Mouse (Mus musculus): Measurements from ENCODE around the gene Sparcl1. TPM values are rescaled to one million over a fixed set of nuclear protein-coding genes. Genes with fewer than 3 reads are reported as not detected.

Gene Sparcl1
- polyA plus RNA-seq, 1 experiment = 1,512 TPM

DNA sequence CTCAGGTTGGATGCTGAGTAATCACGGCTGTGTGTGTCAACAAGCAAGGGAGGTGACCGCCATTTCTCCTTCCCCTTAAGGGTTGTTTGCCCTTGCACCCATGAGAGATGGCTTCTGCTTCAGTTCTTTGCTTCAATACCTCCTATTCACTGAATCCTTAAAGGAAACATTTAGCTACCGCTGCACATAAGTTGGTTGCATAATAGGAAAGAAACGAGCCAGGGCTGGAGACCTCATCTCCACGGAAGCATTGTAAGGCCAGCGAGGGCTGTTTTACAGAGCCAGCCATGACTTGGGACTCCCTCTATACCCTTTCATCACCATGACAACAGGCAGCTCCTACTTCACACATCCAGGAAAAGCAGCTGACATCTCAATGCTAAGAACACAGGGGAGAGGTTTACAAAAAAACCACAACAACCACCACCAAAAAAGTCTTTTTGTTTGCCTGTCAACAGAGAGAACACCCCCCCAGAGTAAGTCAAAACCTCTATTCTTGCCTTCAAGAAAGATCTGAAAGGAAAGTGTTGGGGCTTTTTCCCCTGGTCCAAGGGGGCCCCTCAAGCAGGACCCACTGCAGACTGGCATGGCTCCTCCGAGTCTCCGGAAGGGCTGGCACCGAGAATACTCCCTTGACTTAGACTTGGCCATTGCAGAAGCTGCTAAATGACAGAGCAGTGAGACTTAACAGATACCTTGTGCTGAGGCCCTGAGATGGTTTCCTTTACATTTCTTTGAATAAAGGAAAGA is 3.2 kb downstream of the Sparcl1 start:
- DNase-seq (ENCODE audit: low spot score) = no peak

DNA sequence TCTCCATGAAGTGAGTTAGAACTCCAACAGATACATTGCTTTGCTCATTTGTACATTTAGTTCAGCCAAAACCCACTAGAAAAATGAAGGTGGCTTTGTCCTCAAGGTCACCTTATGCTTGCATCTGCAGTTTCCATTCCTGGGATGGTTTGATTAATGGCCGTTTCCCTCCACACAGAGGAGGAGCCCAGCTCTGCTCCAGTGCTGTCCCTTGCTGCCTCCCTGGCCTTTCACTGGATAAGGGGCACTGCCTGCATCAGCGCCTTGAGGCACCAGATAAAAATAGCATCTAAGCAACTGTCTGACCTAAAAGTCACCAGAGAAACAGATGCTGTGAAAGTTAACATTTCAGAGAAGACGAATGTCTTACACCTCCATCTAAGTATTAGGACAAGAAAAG is 4.0 kb downstream of the Sparcl1 start:
- DNase-seq (ENCODE audit: low spot score) = no peak

DNA sequence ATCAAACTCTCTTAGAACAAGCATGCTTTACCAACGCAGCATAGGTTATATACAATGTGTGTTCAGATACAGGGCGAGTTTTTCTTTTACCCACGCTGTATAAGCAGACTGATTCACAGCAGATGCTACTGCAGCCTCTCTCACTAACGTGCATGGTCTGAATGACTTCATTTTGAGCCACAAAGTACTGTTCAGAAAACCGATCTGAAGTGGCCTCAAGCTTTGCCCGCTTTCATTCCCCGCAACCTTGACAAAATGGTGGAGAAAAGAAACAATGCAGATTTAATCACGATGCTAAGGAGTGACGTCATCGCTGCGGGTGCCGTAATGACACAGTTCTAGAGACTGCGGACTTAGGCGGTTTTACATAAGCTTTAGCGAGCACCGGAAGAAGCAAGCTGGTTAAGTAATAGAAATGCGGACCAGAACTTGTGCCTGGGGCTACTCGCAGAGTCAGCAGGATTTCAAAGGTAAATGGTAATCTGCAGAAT is 4.6 kb downstream of the Sparcl1 start:
- no peak for DNase-seq (ENCODE audit: low spot score)

DNA sequence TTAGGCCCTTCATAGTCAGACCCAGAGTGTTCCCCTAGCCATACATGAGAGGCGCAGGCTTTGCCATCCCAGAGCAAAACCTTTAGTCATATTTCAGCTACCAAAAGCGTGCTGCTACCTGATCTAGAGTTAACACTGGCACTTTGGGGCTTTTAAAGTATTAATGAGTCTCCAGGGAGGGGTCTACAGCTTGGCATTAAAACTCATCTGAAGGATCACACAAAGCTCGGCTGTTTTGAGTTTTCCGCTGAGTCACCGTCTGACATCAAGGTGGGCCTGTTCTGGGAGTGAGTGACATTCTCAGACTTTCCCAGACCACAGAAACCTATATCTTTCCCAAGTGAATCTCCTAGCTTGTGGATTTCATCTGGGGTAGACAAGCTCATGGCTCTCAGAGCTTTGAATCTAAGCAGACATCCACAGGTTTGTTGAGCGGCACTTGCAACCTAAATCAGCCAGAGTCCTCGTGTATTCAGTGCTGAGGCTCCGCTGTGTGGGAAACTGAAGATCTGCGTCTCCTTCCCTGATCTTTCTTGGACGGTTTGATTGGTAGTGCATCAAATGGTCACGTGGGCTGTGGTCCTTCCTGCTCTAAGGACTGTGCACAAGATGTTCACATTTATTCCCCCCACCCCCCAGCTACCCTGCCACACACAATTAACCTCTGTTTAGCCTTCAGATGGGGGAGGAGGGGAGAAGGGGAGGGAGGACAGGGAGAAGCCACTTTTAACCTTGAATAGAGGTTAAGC is 5.2 kb downstream of the Sparcl1 start:
- DNase-seq (ENCODE audit: low spot score) = no peak

DNA sequence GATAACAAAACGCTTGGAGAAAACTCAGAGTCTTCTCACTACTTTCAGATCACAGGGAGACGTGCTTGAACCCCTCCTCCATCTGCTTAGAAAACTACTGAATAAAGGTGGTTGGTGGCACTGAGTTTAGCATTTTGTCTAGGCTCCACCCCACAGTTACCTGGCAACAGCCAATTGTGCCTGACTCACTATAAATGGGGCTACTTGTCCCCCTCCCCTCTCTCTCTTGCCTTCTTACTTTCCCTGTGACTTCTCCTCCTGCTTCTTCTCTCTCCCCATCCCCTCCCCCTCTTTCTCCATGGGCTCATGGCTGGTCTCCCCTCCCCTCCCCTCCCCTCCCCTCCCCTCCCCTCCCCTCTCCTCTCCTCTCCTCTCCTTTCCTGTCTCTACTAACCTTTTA is 9.4 kb downstream of the Sparcl1 start:
- no peak for DNase-seq (ENCODE audit: low spot score)

DNA sequence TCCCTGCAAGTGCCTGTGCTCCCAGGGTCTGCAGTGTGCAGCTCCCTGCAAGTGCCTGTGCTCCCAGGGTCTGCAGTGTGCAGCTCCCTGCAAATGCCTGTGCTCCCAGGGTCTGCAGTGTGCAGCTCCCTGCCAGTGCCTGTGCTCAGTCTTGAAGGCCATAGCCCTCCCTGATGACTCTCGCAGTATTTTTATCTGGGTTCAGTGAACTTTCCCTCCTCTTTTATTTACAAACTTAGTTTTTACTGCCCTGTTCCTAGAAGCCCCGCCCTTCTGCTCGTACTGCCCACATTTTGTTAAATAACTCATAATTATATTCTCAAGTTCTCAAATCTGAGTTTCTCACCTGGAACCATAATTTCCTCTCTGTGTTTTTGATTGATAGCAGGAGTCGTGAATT is 10.4 kb downstream of the Sparcl1 start:
- no peak for DNase-seq (ENCODE audit: low spot score)

DNA sequence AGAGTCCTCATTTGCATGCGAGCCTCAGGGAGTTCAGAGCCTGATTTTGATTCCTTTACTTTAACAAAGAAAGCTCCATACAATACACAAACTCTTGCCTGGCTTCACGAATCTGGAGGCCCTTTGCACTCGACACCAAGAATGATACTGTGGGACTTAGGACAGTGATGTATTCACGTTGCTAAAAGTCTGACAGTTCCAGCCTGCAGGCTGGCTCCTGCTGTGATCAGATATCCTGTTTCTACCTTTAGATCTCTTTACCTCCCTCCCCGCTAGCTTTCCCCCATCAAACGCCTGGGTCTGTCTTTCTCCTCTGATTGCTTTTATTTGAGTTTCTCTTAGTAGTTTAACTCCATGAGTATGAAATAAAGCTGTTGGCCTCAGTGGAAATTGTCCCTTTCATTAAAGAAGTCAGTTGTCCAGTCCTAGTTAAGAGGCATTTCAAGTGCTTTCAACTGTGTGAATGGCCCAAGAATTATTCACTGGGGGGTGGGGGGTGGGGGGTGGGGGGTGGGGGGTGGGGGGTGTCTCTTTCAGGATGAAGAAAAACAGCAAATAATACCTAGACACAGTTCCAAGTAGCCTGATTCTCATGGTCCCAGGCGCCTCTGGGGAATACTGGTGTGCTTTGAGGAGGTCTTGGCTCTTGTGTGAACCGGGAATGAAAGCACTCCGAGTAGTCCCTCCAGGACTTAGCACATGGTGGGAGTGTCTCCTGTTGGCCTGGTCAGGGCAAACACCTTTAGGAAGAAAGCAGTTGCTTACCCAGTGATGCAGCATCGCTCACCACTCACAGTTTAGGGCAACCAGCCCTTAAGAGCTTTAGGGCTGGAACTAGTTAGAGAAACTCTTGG is 11.6 kb downstream of the Sparcl1 start:
- DNase-seq (ENCODE audit: low spot score) = no peak

DNA sequence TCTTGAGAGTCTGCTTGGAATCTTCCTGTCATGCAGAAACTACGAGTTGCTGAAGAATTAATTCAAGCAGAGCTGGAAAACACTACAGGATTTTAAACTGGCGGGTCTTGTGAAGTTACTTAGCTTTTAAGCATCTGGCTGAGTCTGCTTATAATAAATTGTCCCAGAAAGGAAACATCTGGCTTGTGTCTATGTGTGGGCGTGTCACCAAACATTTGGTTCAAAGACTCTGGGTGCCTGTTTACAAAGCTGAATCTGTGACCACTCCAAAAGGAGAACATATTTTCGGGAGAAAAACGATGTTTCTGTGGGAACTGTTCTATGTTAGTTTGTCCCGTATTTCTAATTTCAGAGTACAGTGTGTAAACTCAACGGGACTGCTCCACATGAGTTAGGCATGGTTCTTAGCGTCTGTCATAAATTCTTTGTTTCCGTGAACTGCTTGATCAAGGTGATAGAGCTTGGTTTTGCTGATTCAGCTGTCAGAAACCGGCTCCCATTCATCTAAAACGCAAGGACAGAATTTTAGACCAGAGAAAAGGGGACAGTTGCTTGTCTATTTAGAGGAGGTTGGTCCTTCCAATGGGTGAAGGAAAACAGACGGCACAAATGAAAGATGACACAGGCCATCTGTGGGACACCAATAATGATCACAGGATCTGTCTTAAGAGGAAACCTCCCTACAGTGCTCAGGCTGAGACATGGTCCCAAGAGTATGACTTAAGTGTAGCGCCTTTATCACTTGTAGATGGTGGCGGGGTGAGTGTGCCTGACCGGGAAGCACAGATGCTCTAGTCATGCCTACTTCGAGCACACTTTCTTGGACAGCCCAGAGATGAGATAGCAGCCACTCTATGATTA is 17.2 kb downstream of the Sparcl1 start:
- no peak for DNase-seq (ENCODE audit: low spot score)

DNA sequence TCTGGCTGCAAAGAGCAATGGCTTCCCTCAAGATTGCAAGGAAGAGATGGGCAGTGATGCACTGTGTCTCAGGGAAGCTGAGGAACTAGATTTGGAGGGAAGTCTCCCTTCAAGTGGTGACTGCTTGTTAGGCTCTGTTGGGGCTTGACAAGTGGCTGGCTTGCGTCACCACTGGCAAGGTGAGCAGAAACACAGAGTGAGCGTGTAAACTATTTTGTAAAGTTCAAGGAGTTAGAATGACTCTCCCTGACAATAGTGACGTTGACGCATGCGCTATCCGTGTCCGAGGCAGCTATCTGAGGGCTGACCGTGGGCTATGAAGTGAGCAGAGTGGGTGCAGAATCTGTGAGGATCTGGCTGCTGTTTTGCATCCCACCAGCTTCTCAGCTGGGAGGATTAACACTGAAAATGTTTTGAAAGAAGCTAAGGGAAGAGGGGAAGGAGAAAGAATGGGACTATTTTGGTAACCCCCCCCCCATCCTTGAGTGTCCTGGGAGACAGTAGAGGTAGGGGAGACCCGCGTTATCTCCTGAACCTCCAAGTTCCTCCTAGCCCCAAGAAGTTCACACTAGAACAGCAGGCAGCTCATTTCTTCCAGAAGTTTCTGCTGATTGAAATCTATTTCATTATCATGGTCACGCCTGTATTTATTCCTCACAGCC is 18.0 kb downstream of the Sparcl1 start:
- DNase-seq (ENCODE audit: low spot score) = no peak

DNA sequence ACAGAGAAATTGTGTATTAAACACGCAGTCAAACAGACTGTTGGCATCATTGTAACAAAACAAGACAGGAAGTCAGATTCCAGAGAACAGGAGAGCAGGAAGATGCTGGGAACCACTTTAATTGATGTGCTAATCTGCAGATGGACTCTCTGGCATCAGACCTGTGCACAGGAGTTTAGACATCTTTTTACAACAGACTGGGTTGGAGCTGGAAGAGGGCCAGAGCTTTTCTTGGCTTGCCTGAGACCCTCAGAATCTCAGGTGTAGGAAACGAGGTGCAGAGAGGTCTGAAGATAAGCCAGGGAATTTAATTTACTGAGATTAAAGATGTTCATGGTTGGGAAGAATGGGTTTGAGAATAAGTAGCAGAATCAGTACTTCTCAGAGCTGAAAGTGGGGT is 23.8 kb downstream of the Sparcl1 start:
- DNase-seq (ENCODE audit: low spot score) = no peak

DNA sequence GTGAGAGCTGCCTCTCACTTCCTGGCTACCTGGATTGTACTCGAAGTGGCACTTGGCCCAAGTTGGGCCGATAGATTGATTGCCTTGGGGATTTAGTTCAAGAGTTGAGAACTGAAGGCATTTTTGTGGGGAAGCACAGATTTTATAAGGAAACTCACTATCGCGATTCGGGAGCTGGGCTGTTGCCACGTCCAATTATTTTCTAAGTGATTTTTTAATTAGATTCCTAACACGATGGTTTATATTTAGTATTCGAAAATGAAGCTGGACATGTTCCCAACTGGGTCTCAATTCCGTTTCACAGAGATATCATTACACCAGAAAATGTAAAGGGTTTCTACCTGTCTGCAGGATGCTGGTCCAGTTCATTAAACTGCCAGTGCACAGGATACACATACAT is 28.2 kb downstream of the Sparcl1 start:
- no peak for DNase-seq (ENCODE audit: low spot score)

DNA sequence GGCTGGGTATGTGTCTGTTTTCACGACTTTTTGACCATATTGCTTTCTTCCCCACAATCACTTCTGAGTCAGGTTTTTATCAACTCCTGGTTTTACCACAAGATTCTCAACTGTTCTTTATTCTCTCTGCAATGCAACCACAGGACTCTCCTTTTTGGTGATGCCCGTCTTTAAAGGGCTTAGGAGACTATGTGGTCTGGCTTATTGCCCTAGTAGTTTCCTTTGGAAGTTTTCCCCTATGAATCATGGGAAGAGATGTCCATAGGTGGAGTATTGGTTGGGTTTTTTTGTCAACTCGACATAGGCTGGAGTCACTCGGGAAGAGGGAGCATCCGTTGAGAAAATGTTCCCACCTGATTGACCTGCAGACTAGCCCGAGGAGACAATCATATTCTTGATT is 32.8 kb downstream of the Sparcl1 start:
- no peak for DNase-seq (ENCODE audit: low spot score)

DNA sequence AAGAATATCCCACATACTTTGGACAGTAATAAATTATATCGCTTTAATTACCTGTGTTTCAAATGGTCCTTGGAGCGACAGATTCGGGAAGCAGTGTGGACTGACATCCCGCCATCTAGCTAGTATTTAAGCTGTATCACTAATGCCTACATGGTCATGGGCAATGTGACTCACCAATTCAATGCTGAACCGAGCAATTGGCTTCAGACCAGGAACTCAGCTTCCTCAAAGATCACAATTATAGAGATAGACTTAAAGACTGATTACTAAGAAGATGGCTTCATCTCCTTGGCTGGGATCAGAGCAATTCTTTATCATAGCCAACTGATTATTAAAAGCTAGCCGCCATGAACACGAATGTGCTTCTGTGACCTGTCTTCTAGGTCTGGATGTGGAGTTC is 36.0 kb downstream of the Sparcl1 start, which contains the start of gene Gm17660:
TSS of gene Gm17660 (minus strand) at position 101 of the 400 bp plus-strand sequence.
- no peak for DNase-seq (ENCODE audit: low spot score)

DNA sequence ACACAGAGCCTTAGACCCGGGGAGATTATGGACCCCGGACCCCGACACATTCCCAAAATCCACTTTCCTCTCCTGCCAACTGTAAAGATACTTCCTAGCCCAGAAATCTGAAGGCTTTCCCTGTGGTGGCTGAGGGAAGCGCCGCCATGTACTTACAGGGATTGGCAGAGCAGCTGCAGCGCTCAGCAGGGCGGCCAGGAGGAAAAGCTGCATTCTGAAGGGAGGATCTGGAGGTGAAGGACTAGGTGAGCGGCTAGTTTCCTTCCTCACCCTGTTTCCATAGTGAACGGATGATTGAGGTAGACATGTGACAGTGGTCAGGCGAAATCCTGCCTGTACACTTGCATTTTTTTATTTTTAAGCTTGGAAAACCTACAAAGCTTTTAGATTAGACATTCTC is 37.2 kb downstream of the Sparcl1 start:
- DNase-seq (ENCODE audit: low spot score) = no peak

DNA sequence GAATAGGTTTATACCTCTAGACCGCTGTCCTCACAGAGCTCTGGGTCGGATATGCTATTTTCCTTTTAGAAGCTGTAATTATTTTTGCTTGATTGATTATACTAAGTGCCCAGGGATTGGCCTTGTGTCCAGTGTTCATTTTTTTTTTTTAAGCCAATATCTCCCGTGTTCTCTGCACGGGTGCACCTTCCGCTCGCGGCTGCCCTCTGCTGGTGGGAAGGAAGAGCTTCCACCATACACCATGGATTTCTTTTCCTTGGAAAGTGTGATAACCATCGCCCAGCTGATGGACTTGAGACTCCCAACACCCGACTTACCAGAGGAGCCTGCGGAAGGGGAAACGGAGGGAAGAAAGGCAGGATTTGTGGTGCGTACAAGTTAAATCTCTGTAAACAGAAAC is 39.1 kb downstream of the Sparcl1 start:
- DNase-seq (ENCODE audit: low spot score) = peak; percentile 51

DNA sequence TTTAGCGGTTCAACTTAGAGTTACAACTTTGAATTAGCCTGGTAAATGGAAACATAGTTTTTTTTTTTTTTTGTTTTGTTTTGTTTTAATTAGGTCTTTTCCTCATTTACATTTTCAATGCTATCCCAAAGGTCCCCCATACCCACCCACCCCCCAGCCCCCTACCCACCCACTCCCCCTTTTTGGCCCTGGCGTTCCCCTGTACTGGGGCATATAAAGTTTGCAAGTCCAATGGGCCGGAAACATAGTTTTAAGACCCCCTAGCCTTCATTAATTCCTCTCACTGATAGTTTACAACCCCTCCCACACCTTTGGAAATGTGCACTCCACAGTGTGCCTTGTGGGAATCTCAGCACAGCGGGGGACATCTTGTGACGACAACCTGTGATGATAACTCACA is 39.9 kb downstream of the Sparcl1 start:
- DNase-seq (ENCODE audit: low spot score) = no peak

DNA sequence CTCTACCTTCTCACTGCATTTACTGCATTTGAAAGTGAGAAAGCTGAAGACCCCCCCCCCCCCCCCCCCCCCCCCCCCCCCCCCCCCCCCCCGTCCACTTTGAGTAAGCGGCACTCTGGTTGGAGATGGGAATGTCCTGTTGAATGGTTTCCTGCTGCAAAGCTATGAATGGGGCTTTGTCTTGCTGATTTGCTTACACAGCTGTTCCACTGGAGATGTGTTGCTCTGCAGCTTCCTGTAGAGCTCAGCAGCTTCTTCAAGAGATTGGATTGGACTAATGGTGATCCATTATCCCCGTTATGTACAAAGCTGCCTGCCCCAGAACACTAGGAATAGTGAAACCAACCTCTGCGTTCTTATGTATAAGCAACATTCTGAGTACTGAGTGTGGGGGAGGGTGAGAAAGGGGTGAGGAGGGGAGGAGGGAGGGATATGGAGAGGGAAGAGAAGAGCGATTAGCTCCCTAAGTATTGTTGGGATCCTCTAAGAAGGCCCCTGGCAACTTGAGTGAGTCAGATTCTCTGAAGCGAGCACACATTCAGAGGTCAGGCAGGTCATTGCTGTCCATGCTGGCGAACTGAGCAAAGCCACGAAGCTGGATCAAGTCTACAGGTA is 41.2 kb downstream of the Sparcl1 start:
- DNase-seq (ENCODE audit: low spot score) = no peak

DNA sequence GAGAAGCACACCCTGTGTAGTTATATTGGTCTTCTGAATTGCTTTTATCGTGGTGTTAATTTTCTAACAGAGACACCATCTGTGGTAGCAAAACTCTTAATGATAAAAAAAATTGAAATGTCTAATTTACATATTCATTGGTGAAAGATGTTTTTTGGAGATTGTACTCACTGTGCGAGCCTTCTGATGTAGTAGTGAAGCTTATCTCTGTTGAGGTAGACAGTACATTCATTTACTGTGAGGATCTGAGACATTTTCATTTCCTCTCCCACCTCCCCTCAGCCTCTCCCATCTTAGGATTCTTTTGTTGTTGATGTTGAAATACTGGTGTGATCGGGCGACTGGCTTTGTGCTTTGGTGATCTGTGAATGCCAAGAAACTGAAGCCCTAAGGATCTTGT is 42.5 kb downstream of the Sparcl1 start:
- no peak for DNase-seq (ENCODE audit: low spot score)

DNA sequence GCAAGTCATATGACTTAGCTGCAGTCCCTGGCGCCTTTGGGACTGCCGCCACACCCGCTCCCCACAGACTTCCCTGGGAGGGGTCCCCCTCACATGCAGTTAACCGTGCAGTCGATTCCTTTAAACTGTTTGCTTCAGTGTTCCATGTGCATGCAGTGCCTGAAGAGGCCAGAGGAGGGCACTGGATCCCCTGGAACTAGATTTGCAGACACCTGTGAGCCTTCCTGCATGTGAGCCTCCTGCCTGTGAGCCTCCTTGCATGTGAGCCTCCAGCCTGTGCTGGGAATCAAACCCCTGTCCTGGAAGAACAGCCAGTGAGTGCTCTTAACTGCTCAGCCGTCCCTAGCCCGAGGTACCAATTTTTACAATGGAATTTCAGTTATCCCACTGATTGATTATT is 44.8 kb downstream of the Sparcl1 start:
- DNase-seq (ENCODE audit: low spot score) = no peak

Data from urinary bladder, adult 2 months (tissue).